Mouse (Mus musculus) retina, postnatal 1 day (tissue): ENCODE measurements around the gene Gm14085.
A peak's percentile ranks its signal among the peaks of the same experiment; 100 is the strongest.

Source experiments
- DNase-seq: peaks from one replicate; pipeline ENCODE4 v3.0.0-alpha.2; 2012

Gm14085 gene

GRCm38 (mm10) chr2:122562251-122562650, 77.5 kb downstream of the Gm14085 start:
- no peak for DNase-seq

- DNase-seq = peak; percentile 65
Observed at GRCm38 (mm10) chr2:122569439-122569838, 84.7 kb downstream of the Gm14085 start.

GRCm38 (mm10) chr2:122570430-122570829, 85.7 kb downstream of the Gm14085 start:
- no peak for DNase-seq

- no peak for DNase-seq
Observed at GRCm38 (mm10) chr2:122571326-122571725, 86.6 kb downstream of the Gm14085 start.

GRCm38 (mm10) chr2:122572438-122572837, 87.7 kb downstream of the Gm14085 start:
- no peak for DNase-seq

GRCm38 (mm10) chr2:122575470-122575869, 90.7 kb downstream of the Gm14085 start:
- no peak for DNase-seq

- DNase-seq = no peak
Observed at GRCm38 (mm10) chr2:122576295-122576694, 91.6 kb downstream of the Gm14085 start.

GRCm38 (mm10) chr2:122577316-122577715, 92.6 kb downstream of the Gm14085 start:
- no peak for DNase-seq
